Mouse (Mus musculus): ENCODE measurements around the gene Rbmxl1. TPM values are rescaled to one million over a fixed set of nuclear protein-coding genes. Genes with fewer than 3 reads are reported as not detected.

The Rbmxl1 gene
- 37.1 TPM for polyA plus RNA-seq (2014; fragmentation: Illumina TruSeq; extraction: RNeasy Lipid Tissue Mini Kit (QIAGEN cat#74804); ENCODE audit: insufficient read depth, low read depth, low replicate concordance)

DNA sequence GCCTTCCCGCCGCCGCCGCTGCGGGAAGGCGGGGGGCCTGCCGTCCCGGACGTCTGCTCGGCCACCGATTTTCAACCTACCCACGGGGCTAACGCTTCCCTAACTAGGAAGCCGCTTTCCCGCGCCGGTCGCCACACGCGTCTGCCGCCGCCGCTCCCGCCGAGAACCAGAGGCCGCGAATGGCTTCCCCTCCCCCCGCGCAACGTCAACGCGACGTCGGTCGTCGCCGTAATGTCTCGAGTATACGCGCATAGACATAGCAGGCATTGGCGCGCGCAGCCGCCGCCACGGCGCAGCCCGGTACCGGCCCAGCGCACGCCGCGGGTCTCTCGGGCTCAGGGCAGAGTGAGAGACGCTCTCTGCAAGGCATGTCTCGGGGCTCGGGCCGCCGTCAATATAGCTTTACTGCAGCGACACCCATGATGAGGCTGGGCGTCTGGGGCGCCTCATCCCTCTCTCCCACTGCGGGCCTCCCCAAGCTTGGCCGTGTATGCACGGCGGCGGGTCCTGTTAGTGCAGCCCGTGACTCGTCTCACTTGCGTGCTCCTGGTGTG, at the start of gene Rbmxl1:
Rbmxl1 (minus strand) TSS at position 180 of the 554 bp plus-strand sequence.

DNA sequence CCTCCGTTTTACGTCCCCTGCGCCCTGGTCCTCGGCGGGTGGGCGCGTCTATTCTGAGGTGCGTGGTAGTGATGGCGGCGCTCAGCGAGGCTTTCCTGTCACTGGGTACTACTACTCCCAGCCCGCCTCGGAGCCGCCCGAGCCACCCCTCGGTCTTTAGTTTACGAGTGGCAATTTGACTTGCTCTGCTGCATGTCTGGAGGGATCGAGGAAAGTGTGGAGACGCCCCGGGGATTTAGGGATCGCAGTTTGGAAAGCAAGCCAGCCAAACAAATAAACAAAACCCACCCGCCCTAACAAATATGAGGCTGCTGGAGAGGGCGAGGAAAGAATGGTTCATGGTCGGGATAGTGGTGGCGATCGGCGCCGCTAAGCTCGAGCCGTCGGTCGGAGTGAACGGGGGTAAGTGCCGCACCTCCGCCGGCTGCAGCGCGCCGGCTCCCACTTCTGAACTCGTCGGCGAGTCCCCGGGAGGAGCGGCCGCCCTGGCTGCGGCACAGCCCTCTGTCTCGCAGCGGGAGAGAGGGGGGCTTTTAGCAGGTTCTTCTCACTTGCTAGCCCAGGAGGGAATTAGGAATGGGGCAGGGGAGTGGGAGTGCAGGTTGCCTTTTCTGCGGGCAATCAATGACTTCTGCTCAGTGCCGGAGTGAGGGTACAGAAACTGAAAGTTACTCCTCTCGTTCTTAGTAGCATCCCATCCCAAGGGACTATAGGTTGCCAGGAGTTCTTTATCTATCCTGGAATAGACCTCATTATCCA, 754 bp upstream of the Rbmxl1 start, which contains the start of gene Slc10a7:
Slc10a7 (plus strand) TSS at position 74 of the 759 bp plus-strand sequence.

Other genes starting within 250 kb of the Rbmxl1 start
- gene Pou4f2, start 72.3 kb downstream of the Rbmxl1 start, polyA plus RNA-seq (2014; fragmentation: Illumina TruSeq; extraction: RNeasy Lipid Tissue Mini Kit (QIAGEN cat#74804); ENCODE audit: insufficient read depth, low read depth, low replicate concordance) = not detected
- 8.1 TPM for gene Slc10a7, start 448 bp upstream of the Rbmxl1 start, polyA plus RNA-seq (2014; fragmentation: Illumina TruSeq; extraction: RNeasy Lipid Tissue Mini Kit (QIAGEN cat#74804); ENCODE audit: insufficient read depth, low read depth, low replicate concordance)